Mouse (Mus musculus): ENCODE measurements around the gene Tbcd.

GRCm38 (mm10) chr11:121508478-121508877 is 56.7 kb downstream of the Tbcd start:
- TF ChIP-seq CTCF (conservative IDR thresholded peaks at IDR 0.05; ENCODE audit: low read length) (no peak), POU5F1 (IDR thresholded peaks at IDR 0.05; ENCODE audit: borderline replicate concordance, low read length) (no peak)
